Mouse (Mus musculus) liver, embryonic 14 days (tissue): ENCODE measurements around the gene Zbtb33. TPM values are rescaled to one million over a fixed set of nuclear protein-coding genes. Genes with fewer than 3 reads are reported as not detected.

Source experiments
- polyA plus RNA-seq: library from polyadenylated mRNA; depleted of rRNA; stranded (reverse); fragments of >200 nt; gene quantifications from 2 replicates; pipeline ENCODE4 v1.2.3, GENCODE M21; 2012; rRNA removed

The Zbtb33 gene
- polyA plus RNA-seq: 2.3 and 3.0 TPM in 2 replicates

DNA sequence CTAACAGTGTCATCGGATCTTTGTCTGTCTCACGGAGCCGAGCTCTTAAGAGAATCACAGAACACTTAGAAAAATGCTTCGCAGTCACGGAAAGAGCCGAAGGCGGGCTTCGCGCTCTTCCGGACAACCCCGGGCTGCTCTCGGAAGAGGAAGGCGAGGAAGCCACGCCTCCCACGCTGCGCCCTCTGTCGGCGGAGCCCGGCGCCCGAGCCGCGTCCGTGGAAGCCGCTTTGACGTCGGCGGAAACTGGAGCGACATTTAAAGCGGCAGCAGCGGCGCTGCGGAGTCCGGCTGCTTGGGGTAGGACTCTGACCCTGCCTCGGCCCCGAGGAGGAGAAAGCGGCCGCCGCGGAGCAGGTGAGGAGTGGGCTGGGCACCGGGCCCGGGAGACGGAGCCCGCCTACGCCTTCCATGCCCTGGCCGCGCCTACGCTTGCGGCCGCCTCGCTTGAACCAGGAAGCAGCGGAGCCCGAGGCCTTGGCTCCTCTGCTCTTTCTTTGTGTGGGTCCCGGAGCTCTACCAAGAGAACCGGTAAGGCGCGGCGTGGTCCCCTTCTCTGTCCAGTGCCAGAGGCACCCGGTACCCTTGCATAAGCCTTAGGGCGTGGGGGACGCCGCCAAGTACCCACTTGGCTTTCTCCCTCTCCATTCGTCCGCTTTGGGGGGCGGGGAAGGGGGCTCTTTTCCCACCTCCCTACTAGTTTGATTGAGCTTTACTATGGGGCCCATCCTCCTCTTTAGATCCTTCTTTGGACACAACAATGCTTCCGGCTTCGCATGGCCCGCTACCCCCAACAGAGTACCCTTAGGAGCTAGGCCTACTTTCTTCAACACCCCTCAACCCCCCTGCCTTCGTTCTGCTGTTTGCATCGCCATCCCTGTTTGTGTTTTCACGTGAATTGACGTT is at the start of gene Zbtb33:
TSS of gene Zbtb33 (plus strand) at position 242 of the 906 bp plus-strand sequence.

Other genes starting within 250 kb of the Zbtb33 start
- not detected in 2 replicates for gene Btg1-ps1, start 171.0 kb upstream of the Zbtb33 start, polyA plus RNA-seq
- not detected in 2 replicates for gene Btg1-ps2, start 146.7 kb upstream of the Zbtb33 start, polyA plus RNA-seq
- gene Rhox10, start 123.3 kb upstream of the Zbtb33 start, polyA plus RNA-seq: not detected in 2 replicates
- not detected in 2 replicates for gene Rhox11, start 104.7 kb upstream of the Zbtb33 start, polyA plus RNA-seq
- gene Rhox12, start 78.9 kb upstream of the Zbtb33 start, polyA plus RNA-seq: not detected in 2 replicates
- not detected in 2 replicates for gene Rhox13, start 68.6 kb upstream of the Zbtb33 start, polyA plus RNA-seq
- gene Tmem255a, start 62.6 kb downstream of the Zbtb33 start, polyA plus RNA-seq: 0.41 and 0.57 TPM in 2 replicates
- 0.01 and 0.15 TPM in 2 replicates for gene Atp1b4, start 126.4 kb downstream of the Zbtb33 start, polyA plus RNA-seq